Mouse (Mus musculus) bone marrow macrophage, adult 2 months (primary cell): ENCODE measurements around the gene BC024978.

ENCODE experiments used
- CTCF ChIP-seq: IDR thresholded peaks from 2 replicates; pipeline ENCODE4 v1.5.1; 2012; ENCODE audit warnings: low read depth, mild to moderate bottlenecking, low read length, moderate library complexity
- POLR2A ChIP-seq: IDR thresholded peaks from 2 replicates; pipeline ENCODE4 v1.6.1; 2012; ENCODE audit warnings: mild to moderate bottlenecking, low read depth, low read length, borderline replicate concordance

- no peak for TF ChIP-seq POLR2A
- TF ChIP-seq CTCF = no peak
These were observed 2.1 kb downstream of the BC024978 start for GRCm38 (mm10) chr7:27197634-27198033.
